Mouse (Mus musculus): ENCODE results near the gene Sfxn5.

Sfxn5 gene

DNA sequence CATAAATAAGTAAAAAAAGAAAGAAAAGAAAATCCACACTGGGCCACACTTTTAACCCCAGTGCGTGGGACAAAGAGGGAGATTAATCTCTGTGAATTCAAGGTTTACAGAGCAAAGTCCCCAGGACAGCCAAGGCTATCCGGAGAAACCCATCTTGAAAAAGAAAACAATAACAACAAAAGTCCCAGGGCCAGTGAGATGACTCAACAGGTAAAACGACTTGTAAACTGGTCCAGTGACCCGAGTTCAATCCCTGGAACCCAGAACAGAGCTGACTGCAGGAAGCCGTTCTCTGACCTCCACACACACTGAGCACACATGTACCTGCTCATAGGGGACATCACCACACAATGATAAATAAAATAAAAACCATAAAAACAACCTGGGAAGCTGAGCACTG lies 31.2 kb upstream of the Sfxn5 start:
- no peak for DNase-seq (ENCODE audit: extremely low spot score, low spot score)

DNA sequence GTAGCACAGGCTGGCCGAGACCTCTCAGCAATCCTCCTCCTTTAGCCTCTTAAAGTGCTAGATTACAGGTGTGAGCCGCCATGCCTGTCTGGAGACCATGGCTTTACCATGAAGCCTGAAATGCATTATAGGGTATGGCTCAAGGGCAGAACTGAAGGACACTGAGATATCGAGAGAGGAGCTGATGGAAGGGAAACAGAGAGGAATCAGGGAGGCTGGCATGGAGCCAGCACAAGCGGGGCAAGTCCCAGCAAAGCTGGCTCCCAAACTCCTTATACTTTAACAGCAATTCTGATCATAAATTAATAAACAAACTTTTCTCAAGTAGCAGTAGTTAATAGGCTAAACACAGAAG lies 30.7 kb upstream of the Sfxn5 start:
- DNase-seq (ENCODE audit: extremely low spot score, low spot score), result no peak

DNA sequence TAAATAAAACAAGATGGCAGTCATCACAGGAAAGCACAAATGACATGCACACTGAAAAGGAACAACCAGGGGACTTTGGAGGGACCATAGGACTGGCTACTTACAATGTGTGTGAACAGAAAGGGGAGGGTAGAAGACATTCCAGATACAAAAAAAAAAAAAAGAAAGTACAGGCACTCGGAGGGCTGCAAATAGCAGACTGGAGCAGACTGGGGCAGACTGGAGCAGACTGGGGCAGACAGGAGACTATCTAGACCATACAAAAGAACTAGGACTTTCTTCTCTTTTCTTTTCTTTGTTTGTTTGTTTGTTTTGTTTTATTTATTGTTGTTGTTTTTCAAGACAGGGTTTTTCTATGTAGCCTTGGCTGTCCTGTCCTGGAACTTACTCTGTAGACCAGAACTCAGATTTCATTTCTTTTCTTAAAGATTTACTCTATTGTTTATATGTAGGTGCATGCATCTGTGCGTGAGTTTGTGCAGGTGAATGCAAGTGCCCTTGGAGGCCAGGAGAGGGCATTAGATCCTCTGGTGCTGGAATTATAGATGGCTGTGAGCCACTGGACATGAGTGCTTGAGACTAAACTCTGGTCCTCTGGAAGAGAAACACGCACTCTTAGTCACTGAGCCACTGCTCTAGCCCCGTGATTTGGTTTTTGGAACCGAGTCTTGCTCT lies 30.1 kb upstream of the Sfxn5 start:
- DNase-seq (ENCODE audit: extremely low spot score, low spot score), result no peak

DNA sequence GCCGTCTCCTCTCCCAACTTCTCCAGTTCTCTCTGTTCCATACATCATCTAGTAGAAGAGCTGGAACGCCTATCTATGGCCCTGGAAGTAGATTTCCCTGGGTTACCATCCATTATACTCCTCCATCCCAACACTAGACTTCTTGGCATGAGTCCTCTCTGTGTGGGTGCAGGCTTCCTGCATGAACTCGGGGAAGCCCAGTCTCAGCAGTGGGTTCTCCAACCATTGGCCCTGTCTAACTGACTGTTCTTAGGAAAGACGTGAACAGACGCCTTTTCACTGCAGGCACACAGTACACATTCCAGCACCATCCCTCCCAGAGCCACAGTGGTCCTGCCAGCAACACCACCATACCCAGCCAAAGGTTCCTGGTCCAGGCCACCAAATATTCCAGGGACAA lies 29.4 kb upstream of the Sfxn5 start:
- no peak for DNase-seq (ENCODE audit: extremely low spot score, low spot score)

DNA sequence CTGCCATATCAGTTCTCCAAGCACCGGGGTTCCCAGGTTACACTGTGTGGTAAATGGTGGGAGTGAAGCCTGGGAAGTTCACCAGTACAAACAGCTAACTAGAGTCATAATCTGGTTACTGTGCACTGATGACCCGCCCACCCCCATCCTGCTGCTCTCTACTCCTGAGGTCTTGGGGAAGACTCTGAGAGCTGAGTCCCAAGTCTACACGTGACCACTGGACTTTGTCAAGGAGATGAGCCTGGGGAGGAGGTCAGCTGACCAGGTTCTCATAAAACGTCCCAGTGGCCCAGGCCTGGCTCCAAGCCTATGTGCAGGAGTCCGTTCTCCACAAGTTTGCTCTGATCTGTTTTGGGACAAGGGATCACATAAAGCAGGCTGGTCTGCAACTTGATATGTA lies 27.1 kb upstream of the Sfxn5 start:
- DNase-seq (ENCODE audit: extremely low spot score, low spot score), result no peak

DNA sequence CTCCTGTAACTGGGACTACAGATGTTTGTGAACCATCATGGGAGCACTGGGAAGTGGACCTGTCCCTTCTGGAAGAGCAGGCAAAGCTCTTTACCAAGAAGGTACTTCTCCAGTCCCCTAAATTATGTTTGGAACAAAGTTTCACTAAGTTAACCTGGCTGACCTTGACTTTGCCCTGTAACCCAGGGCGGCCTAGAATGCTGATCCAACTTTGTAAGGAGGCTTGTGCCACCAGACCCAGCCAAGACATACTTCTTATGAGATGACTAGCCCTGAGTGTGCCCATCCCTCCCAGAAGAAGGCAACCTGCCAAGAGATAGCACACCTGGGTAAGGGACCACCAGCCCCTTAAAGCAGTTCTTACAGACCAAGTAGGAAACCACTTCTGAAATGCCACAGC lies 25.7 kb upstream of the Sfxn5 start:
- DNase-seq (ENCODE audit: extremely low spot score, low spot score), result no peak

DNA sequence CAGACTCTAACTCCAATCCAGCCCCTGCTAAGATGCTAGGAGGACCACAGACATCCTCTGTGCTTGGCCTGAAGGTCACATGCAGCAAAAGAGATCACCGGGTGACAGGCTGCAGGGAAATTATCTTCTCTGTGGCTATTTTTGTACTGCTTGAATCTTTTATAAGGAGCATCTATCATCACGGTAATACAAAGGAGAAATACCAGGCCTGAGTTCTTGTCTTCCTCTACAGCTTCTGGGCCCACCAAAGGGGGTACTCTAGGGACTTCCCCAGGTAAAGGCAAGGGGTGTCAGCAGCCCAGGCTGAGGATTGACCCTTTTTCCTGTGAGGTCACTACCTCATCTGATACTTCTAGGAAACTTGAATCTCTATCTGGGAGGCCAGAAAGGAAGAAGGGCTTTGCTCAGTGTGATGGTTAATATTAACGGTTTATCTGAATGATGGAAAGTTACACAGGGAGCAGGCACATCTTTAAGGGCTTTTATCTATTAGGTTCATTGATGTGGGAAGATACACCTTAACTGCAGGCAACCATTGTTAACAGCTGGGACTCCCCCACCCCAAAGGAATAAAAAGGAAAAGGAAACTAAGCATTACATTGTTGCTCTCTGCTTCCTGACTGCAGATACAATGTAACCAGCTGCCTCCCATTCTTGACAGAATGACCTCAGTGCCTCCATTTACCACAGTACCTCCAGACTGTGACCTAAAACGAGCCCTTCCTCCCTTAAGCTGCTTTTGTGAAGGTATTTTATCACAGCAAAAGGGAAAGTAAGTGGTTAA lies 23.7 kb upstream of the Sfxn5 start:
- DNase-seq (ENCODE audit: extremely low spot score, low spot score), result no peak

DNA sequence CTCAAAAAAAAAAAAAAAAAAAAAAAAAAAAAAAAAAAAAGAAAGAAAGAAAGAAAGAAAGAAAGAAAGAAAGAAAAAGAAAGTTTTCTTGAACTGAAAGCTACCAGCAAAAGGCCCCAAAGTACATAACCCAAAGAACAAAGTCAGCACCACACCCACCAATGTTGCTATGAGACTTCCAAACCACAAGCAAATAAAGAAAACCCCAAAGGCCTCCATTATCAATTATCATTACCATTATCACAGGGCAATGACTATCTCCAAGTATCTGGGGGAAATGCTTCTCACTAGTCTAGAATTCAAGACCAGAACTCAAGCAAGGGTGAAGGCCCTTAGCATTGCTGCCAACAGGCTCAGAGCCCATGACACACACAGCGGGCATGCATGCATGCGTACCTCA lies 22.5 kb upstream of the Sfxn5 start:
- no peak for DNase-seq (ENCODE audit: extremely low spot score, low spot score)

DNA sequence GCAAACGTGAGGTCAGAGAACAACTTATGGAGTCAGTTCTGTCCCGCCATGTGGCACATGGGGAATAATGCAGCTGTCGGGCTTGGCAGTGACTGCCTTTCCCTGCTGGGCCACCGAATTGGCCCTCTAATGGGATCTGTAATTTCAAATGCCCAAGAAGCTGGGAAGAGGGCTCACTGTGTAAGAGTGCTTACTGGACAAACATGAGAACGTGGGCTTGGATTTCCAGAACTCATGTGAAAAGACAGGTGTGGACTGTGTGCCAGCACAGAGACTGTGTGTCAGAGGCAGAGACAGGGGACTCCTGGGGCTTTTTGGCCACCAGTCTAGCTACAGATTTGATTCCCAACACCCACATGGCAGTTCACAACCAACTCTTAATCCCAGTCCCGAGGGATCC lies 21.5 kb upstream of the Sfxn5 start:
- no peak for DNase-seq (ENCODE audit: extremely low spot score, low spot score)

DNA sequence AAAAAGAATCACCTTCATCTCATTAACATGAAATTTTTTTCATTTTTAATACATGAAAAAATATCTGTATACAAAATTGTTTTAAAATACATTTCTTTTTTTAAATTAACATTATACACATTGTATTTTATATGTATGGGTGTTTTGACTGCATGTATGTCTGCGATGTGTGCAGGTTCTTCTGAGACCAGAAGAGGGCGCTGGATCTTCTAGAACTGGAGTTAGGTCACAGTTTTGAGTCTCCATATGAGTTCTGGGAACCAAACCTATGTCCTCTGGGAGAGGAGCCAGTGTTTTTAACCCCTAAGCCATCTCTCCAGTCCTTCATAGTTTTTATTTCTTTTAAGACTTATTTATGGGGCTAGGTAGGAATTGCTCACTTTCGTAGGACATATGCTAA lies 20.5 kb upstream of the Sfxn5 start:
- DNase-seq (ENCODE audit: extremely low spot score, low spot score), result no peak

DNA sequence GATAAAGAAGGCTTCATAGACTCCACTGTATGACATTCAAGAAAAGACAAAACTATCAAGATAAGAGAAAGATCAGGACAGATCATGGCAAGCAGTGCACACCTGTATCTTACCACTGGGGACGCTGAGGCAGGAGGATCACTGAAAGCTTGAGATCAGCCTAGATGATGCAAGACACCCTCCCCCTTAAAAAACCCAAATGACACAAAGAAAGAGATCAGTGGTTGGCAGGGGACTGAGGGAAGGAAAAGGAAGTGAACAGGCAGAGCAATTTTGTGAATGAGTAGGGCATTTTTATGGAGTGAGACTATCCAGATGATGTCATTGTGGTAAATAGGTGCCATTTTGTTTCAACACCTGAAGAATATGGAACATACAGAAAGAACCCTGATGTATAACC lies 16.9 kb upstream of the Sfxn5 start:
- DNase-seq (ENCODE audit: extremely low spot score, low spot score), result no peak

DNA sequence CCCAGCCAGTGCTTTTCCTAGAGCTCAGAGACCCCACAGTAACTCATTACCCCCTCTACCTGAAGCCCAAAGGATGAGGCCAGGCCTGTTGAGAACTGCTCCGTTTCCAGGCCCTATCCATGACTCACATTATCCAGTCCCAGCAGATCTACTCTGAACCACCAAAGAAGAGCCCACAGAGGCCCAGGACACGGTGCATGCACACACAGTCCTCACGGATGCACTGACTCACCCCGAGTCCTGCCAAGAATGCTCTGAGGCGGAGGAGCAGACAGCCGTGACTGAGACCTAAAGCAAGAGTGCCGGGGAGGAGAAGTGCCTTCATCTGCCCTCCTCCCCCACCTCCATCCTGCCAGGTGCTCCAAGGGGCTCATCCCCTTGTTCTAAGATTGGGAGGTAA lies 16.0 kb upstream of the Sfxn5 start:
- no peak for DNase-seq (ENCODE audit: extremely low spot score, low spot score)

DNA sequence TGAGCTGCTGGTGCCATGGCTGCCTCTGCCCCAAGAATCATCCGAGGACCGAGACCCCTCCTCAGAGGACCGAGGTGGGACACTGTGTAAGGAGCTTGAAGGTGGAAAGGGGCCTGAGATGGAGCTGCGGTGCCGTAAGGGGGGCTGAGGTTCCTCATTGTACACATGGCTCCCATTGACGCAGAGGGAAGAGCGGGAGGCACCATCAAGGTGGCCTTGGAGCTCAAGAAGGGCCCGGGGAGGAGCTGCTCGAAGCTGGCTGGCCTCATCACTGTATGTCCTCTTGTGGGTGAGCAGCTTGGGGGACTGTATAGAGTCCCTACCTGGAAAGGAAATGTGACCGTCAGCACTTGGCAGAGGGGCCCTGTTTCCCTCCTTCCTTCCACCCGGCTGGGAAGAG lies 14.9 kb upstream of the Sfxn5 start:
- no peak for DNase-seq (ENCODE audit: extremely low spot score, low spot score)

DNA sequence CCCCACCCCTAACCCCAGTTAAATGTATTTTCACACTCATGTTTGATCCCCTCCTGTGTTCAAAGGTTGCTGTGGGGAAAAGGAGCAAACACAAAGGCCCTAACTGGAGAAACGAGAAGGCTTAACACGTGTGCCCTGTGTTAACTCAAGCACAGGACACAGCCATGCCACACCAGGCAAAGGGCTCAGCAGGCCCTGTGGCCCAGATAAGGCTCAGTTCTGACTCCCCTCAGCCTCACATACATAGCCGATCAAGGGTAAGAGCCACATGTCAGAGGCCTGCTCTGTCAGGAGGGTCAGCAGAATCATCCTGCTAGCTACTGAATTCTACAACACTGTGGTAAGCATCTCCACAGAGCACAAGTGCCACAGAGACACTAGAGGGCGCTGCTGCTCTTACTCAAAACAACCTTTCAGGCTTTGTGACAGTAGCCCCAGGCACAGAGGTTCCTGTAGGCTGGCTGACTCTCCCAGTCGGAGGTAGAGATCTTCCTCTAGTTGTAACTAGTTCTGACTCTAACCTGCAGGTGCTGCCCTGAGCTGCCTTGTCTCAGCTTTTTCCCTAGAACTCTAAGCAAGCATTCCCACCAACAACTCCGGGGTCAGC lies 12.9 kb upstream of the Sfxn5 start:
- peak; percentile 81 for DNase-seq (ENCODE audit: extremely low spot score, low spot score)

DNA sequence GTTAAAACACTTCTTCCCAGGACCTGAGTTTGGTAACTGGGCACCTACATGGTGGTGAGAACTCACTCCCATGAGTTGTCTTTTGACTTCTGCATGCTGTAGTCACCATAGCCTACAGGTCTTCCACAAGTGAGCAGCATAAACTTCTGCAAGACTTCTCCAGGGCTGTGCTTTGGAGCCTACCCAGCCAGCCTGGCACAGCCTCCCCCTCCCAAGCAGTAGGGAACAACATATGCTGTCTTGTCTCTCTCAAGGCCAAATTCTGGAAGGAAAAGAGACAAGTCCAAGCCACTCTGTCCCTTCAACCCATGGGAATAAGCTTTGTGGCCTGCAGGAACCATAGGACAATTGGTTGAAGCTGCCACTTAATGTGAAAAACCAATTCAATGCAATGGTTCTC lies 11.7 kb upstream of the Sfxn5 start:
- no peak for DNase-seq (ENCODE audit: extremely low spot score, low spot score)

DNA sequence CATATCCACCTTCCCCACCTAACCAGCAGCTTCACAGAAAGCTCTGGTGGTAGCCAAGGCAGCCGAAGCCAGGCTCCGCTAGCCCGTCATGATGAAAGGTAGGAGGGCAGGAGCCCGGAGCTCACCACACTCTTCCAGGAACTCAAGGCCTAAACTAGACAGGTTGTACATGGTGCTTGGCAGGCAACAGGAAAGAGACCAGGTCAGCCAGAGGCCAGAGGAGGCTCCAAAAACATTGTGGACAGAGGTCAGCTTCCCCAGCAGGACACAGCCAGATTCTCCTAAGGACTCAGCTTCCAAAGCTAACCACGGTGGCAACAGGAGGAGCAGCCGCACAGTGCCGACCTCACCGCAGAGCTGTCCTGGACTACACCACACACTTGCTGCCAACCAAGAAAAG lies 9.8 kb upstream of the Sfxn5 start:
- no peak for DNase-seq (ENCODE audit: extremely low spot score, low spot score)

DNA sequence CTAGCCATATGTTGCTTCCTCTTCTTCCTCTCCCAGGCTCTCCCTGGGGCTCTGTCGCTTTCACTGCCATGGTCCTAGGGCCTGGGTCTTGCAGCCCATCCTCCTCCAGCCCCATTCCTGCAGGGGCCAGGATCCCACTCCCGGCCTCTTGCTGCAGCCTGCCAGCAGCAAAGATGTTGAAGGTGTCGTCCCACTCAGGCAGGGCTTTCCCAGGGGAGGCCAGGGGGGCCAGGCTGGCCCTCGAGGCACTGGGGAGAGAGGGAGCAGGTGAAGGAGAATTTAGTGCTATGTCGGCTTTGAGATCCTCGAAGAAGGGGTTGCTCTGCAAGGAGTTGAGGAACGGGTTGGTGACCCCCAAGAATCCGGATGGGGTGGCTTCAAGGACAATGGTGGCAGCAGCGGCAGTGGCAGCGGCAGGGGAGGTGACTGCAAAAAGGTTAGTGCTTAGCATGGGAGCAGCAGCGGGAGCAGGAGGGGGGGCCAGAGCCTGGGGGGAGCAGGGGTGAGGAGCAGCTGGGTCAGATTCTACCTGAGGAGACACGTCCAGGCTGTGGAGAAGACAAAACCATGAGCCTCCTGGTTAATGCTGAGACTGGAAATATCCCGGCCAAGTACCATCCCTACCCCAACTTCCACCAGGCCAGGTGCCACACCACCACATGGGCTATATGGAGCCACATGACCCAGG lies 8.7 kb upstream of the Sfxn5 start:
- no peak for DNase-seq (ENCODE audit: extremely low spot score, low spot score)

DNA sequence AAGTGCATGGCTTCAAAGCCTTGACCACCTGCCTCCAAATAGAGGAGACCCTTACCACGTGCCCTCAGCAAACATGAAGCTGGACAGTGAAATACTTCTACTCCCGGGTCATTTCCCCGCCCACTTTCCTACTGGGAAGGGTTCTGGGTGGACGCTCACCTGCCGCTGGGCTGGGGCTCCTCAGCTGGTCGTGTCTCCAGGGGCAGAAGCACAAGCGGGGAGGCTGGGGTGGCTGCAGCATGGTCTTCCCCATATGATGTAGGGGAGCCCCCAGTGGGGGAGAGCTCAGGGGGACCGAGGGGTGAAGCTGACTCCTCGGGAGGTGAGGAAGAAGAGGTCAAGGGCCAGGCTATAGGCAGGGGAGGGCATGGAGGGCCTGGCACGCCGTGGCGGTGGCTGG lies 7.0 kb upstream of the Sfxn5 start:
- DNase-seq (ENCODE audit: extremely low spot score, low spot score), result no peak

DNA sequence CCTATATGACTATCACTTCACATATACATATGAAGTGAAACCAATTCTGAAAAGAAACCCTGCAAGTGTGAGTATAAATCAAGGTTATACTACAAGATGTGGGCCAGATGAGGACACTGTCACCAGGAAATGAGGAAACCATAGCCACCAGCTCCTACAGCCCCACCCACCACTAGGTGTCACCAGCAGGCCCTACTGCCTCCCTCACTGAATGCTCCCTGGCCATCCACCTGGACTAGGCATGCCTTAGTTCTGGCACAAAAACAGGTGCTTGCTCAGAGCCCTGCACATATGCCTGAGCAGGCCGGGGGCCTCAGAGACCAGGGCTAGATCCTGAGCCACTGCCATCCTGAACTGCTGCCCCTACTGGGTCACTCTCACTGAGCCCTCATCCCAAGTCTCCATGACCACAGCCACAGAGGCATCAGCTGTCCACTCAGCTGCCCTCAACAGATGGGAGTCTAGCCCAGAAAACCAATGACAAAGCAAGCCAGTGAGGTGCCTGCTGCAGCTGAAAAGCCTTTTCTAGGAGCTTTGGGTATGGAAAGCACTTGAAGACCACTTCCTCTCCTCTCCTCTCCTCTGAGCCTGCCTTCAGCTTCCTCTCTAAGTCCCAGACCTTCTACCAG lies 6.2 kb upstream of the Sfxn5 start:
- no peak for DNase-seq (ENCODE audit: extremely low spot score, low spot score)

DNA sequence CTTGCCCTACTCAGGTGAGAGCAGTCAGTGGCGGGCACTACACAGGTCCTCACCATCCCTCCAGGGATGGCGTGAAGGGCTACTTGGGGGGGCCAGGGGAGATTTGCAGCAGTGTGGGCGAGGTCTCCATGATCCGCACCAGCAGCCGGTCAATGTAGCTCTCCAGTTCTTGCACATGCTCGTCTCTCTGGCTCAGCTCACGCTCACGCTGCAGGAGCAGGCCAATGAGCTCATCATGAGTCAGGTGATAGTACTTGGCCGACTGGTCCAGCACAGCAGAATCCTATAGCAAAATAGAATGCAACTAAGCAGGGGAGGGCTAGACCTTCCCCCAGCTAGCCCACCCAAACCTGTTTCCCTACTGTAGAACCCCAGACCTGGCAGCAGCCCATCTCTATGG lies 3.7 kb upstream of the Sfxn5 start:
- DNase-seq (ENCODE audit: extremely low spot score, low spot score), result no peak

DNA sequence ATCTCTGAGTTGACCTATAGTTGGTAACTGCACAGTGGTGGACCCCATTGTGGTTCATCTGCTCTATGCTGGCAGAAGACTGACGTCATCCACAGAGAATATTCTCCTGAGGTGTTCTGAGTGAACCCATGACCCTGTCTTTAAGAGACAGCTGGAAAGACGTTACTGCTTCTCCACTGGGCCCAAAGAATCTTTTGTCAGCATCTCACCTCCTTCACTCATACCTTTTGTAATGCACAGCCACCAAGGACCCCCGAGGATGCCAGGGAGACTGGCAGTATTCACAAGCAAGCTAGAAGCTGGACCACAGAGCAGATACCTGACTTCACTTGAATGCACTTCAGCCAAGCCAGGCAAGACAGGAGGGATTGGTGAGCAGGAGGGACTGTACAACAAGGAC lies 2.1 kb upstream of the Sfxn5 start:
- DNase-seq (ENCODE audit: extremely low spot score, low spot score), result no peak

DNA sequence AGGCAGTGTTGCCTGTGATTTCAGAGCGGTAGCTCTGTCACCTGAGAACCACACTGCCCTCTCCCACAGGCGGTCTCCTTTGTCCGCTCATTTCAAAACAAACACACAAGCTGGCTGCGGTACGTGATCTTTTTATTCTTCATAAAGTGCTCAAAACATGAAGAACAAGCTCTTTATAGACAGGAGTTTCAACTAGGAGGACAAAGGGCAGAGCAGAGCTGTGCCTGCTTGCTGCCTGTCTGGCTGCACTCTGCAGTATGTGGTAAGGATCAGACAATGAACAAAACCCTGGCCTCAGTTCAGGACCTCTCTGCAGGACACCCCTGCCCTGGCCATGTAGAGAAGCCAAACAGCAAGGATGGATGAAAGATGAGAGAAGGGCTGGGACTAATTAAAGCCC lies 1.6 kb upstream of the Sfxn5 start:
- no peak for DNase-seq (ENCODE audit: extremely low spot score, low spot score)
